Mouse (Mus musculus) embryonic facial prominence, embryonic 14.5 days (tissue): Measurements from ENCODE around the gene Scarf2. TPM values are rescaled to one million over a fixed set of nuclear protein-coding genes. Genes with fewer than 3 reads are reported as not detected.

Source experiments
- ATAC-seq: fragments of 200-750 bp; cut with Nextera tagmentation; 2 replicates; pipeline ENCODE4 v1.8.0; 2017; ENCODE audit warnings: low read depth, moderate number of reproducible peaks, moderate TSS enrichment
- DNase-seq: peaks from one replicate; pipeline ENCODE4 v3.0.0-alpha.2; 2015; ENCODE audit warnings: low spot score
- H3K27ac ChIP-seq: fragments of 300-500 bp; sonication (generic); replicated peaks from 2 replicates; pipeline ENCODE4 v1.5.1; 2014; ENCODE audit warnings: low read depth, mild to moderate bottlenecking, low read length, moderate library complexity
- H3K27me3 ChIP-seq: fragments of 300-500 bp; sonication (generic); replicated peaks from 2 replicates; pipeline ENCODE4 v1.6.1; 2014; ENCODE audit warnings: low read length; ENCODE audit not compliant: control insufficient read depth, insufficient read depth
- H3K36me3 ChIP-seq: fragments of 300-500 bp; sonication (generic); 2 replicates; pipeline ENCODE4 v1.6.1; 2014; ENCODE audit warnings: low read length, mixed read lengths; ENCODE audit not compliant: control insufficient read depth, insufficient read depth
- H3K4me1 ChIP-seq: fragments of 300-500 bp; sonication (generic); 2 replicates; pipeline ENCODE4 v1.6.1; 2014; ENCODE audit warnings: antibody characterized with exemption, low read length; ENCODE audit not compliant: control insufficient read depth, insufficient read depth
- H3K4me2 ChIP-seq: fragments of 300-500 bp; sonication (generic); 2 replicates; pipeline ENCODE4 v1.6.1; 2014; ENCODE audit warnings: low read depth, mild to moderate bottlenecking, low read length, moderate library complexity, mixed read lengths
- H3K4me3 ChIP-seq: fragments of 300-500 bp; sonication (generic); 2 replicates; pipeline ENCODE4 v1.5.1; 2014; ENCODE audit warnings: low read depth, mild to moderate bottlenecking, low read length
- H3K9ac ChIP-seq: fragments of 300-500 bp; sonication (generic); 2 replicates; pipeline ENCODE4 v1.6.1; 2014; ENCODE audit warnings: low read depth, mild to moderate bottlenecking, low read length, moderate library complexity, mixed read lengths
- H3K9me3 ChIP-seq: fragments of 300-500 bp; sonication (generic); 2 replicates; pipeline ENCODE4 v1.6.1; 2016; ENCODE audit warnings: low read length; ENCODE audit not compliant: control insufficient read depth
- WGBS: fragments of 180-500 bp; shearing (Covaris S2); extraction: QIAGEN DNeasy Blood & Tissue Kit; methylation state at CpG from one replicate; pipeline ENCODE4 v1.1.7; 2014; 5-methylcytosine and 5-hydroxymethylcytosine counted together
- polyA plus RNA-seq: library from polyadenylated mRNA; unstranded; fragments of >200 nt; fragmentation: Nextera tagmentation; extraction: Ambion mirVana; gene quantifications from 2 replicates; pipeline ENCODE4 v1.2.1, GENCODE M21; 2014

The Scarf2 gene
- polyA plus RNA-seq, 1 experiment from 2014 or later: 34.5 TPM

DNA sequence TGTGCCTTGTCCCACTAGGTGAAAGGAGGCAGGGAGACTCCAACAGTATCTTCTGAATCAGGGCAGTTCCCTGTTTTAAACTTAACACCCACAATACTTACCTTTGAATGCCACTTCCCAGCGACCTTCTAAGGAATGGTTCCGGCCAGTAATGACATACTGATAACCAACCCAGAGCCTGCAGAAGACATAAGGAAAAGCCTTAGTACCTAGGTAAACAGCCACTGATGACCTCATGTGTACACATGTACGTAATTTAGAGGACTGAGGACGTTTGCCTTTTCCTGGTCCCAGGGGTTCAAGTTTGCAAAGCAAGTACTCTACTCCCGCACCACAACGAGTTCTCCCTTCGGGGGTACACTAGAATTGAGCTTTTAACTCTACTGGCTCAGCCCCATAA lies 60.1 kb downstream of the Scarf2 start:
- Histone ChIP-seq H3K36me3 (peaks cover 79% of the 10 kb centered on the region), H3K4me2 (no peak overlapping the region), H3K27ac (no peak overlapping the region), H3K9me3 (no peaks in the 10 kb centered on the region), H3K4me3 (no peak overlapping the region), H3K9ac (no peak overlapping the region), H3K4me1 (no peaks in the 10 kb centered on the region), H3K27me3 (no peaks in the 10 kb centered on the region)
- WGBS: 90% methylated on average over 7 of the region's 7 CpGs
- no peak for ATAC-seq
- no peak for DNase-seq

Other genes starting within 250 kb of the Scarf2 start
- gene Lrrc74b, start 236.0 kb upstream of the Scarf2 start, polyA plus RNA-seq: 0.69 and 1.8 TPM in 2 replicates
- 0.84 and 1.5 TPM in 2 replicates for gene P2rx6, start 235.4 kb upstream of the Scarf2 start, polyA plus RNA-seq
- 6.1 and 9.5 TPM in 2 replicates for gene Slc7a4, start 214.1 kb upstream of the Scarf2 start, polyA plus RNA-seq
- gene Smpd4, start 177.9 kb upstream of the Scarf2 start, polyA plus RNA-seq: 27.9 and 33.6 TPM in 2 replicates
- 7.9 and 8.1 TPM in 2 replicates for gene Ccdc74a, start 150.8 kb upstream of the Scarf2 start, polyA plus RNA-seq
- gene Med15, start 64.4 kb upstream of the Scarf2 start, polyA plus RNA-seq: 35.2 and 36.1 TPM in 2 replicates
- 77.1 and 90.9 TPM in 2 replicates for gene Klhl22, start 37.7 kb upstream of the Scarf2 start, polyA plus RNA-seq
- 0.26 and 0.46 TPM in 2 replicates for gene B830017H08Rik, start 35.8 kb downstream of the Scarf2 start, polyA plus RNA-seq
- gene Car15, start 41.1 kb downstream of the Scarf2 start, polyA plus RNA-seq: 2.4 and 3.0 TPM in 2 replicates
- 0.12 and 0.19 TPM in 2 replicates for gene Gm20518, start 94.4 kb downstream of the Scarf2 start, polyA plus RNA-seq
- not detected in 2 replicates for gene Tssk1, start 96.9 kb downstream of the Scarf2 start, polyA plus RNA-seq
- 81.9 and 86.8 TPM in 2 replicates for gene Dgcr2, start 101.3 kb downstream of the Scarf2 start, polyA plus RNA-seq
- 0.13 TPM in 1 of 2 replicates, not detected in the other for gene Tssk2, start 101.4 kb downstream of the Scarf2 start, polyA plus RNA-seq
- gene Ess2, start 114.1 kb downstream of the Scarf2 start, polyA plus RNA-seq: 26.2 and 28.7 TPM in 2 replicates
- not detected in 2 replicates for gene Gsc2, start 117.8 kb downstream of the Scarf2 start, polyA plus RNA-seq
- gene Slc25a1, start 130.9 kb downstream of the Scarf2 start, polyA plus RNA-seq: 56.6 and 60.3 TPM in 2 replicates
- 0.31 TPM in 1 of 2 replicates, not detected in the other for gene Vpreb2, start 183.1 kb downstream of the Scarf2 start, polyA plus RNA-seq